Mouse (Mus musculus) cortical plate, adult 2 months (tissue): ENCODE results near the gene Glce. TPM values are rescaled to one million over a fixed set of nuclear protein-coding genes. Genes with fewer than 3 reads are reported as not detected.
A peak's percentile ranks its signal among the peaks of the same experiment; 100 is the strongest.

Source experiments
- H3K27ac ChIP-seq: fragments of 200-500 bp; 2 replicates; pipeline ENCODE4 v1.5.1; 2012; ENCODE audit warnings: low read length, control low read depth, inconsistent platforms; ENCODE audit not compliant: insufficient read depth
- H3K4me1 ChIP-seq: fragments of 200-500 bp; 2 replicates; pipeline ENCODE4 v1.6.1; 2011; ENCODE audit warnings: low read length; ENCODE audit not compliant: control insufficient read depth, insufficient read depth
- H3K4me3 ChIP-seq: fragments of 200-500 bp; 2 replicates; pipeline ENCODE4 v1.5.1; 2011; ENCODE audit warnings: mild to moderate bottlenecking, low read length, control low read depth; ENCODE audit not compliant: insufficient read depth
- CTCF ChIP-seq: fragments of 200-500 bp; IDR thresholded peaks from 2 replicates; pipeline ENCODE4 v1.5.1; 2011; ENCODE audit warnings: mild to moderate bottlenecking, control low read depth, low read length; ENCODE audit not compliant: insufficient read depth; ENCODE audit errors: extremely low read depth
- POLR2A ChIP-seq: fragments of 200-500 bp; IDR thresholded peaks from 2 replicates; pipeline ENCODE4 v1.6.1; 2011; ENCODE audit warnings: mild to moderate bottlenecking, low read length, control low read depth; ENCODE audit not compliant: insufficient read depth; ENCODE audit errors: extremely low read depth
- polyA plus RNA-seq: library from polyadenylated mRNA; depleted of rRNA; stranded (reverse); fragments of >200 nt; gene quantifications from 2 replicates; pipeline ENCODE4 v1.2.3, GENCODE M21; 2012

The Glce gene
- polyA plus RNA-seq, 1 experiment: 13.0 TPM

GRCm38 (mm10) chr9:62080028-62080760 lies 42.3 kb downstream of the Glce start:
- Histone ChIP-seq H3K4me1 (peaks cover 2% of the 10 kb centered on the region; the same call in 1 of the 2 replicates), H3K27ac (no peak overlapping the region), H3K4me3 (no peak overlapping the region)
- no peak for TF ChIP-seq POLR2A
- TF ChIP-seq CTCF: no peak

- no peak overlapping the region for H3K4me3 ChIP-seq
- TF ChIP-seq POLR2A (no peak), CTCF (no peak)
- H3K27ac ChIP-seq: no peak overlapping the region
- H3K4me1 ChIP-seq: no peaks in the 10 kb centered on the region
These were observed 60.2 kb downstream of the Glce start for GRCm38 (mm10) chr9:62062234-62062633.

DNA sequence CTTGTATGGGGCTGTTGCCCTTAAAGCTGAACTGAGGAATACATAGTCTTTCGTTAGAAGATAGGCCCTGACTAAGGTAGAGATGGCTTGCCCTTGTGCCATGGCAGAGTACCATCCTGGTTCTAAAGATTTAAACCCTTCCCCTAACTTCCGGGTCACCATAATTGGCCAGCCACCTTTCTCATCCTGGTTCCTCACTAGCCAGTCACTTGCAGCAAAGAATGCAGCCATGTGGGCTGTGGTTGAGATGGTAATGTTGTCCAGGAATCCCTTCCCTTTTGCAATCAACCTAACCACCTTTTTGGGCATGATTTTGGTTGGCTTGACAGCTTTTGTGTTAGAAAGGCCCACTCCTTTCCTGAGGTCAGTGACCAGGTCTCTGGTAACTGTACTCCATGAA lies 62.0 kb downstream of the Glce start:
- TF ChIP-seq CTCF: no peak
- no peak for TF ChIP-seq POLR2A
- Histone ChIP-seq H3K4me1 (no peaks in the 10 kb centered on the region), H3K4me3 (no peak overlapping the region), H3K27ac (no peak overlapping the region)

DNA sequence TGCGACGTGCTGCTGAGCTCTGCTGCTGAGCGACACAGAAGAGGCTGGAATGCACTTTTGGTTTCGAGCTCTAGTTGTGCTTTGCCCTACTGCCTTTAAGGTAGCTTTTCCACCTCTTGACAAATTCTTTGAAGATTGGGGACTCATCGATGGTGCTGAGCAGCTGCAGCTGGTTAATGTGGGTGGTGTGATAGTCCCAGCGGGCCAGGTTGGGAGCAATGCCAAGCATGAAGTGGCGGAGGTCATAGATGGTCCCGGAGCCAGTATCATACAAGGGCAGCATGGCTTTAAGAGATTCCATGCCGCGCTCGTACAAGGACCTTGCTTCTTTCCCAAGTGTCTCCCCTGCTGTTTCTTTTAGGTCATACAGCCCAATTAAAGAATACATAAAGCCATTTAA lies 62.5 kb downstream of the Glce start:
- Histone ChIP-seq H3K27ac (no peak overlapping the region), H3K4me1 (no peaks in the 10 kb centered on the region), H3K4me3 (no peak overlapping the region)
- TF ChIP-seq CTCF (no peak), POLR2A (no peak)

DNA sequence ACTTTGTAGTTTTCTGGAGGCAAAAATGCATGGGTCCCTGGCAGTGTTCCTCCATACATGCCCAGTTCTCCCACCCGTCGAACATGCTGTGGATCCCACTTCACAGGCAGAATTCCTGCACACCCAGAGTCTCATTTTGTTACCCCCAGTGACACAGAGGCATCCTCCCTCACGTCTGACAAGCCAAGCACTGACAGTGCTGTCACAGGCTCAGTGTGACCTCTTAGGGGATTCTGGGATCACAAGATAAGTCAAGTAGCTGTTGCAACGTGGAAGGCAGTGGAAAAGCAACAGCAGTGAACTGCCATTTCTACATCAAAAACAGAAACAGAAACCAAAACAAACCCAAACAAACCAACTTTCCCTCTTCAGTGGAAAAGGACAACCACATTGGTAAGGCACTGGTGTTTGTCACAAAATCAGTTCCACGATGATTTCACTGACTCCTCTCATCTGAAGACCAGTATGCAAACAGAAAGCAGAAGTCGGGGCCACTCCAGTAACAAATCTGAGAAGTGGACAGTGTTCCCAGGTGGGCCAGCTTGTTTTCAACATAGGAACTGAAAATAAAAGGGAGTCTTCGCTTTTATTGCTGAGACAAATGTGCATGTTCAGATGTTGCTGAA lies 64.5 kb downstream of the Glce start:
- Histone ChIP-seq H3K4me3 (no peak overlapping the region), H3K27ac (no peak overlapping the region), H3K4me1 (no peaks in the 10 kb centered on the region)
- TF ChIP-seq POLR2A (no peak), CTCF (no peak)

GRCm38 (mm10) chr9:62056206-62056605 lies 66.2 kb downstream of the Glce start:
- Histone ChIP-seq H3K4me3 (no peak overlapping the region), H3K4me1 (no peaks in the 10 kb centered on the region), H3K27ac (no peak overlapping the region)
- no peak for TF ChIP-seq CTCF
- no peak for TF ChIP-seq POLR2A

DNA sequence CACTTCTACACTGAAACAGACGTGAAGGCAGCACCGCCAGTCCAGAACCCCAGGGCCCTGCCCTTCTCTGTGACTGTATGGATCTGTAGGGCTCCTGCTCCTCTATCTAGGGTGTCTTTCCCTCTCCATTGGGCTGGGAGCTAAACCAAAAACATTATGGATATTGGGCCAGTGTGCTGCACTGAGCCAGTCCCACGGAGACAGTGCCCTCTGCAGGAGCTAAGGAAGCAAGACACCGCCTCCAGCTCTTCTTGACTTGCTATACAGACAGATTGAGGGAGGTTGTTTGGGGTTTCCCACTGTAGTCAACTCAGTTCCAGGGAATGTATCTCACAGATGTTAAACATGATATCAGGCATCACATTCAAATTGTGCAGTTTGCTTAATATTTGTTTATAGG lies 71.7 kb downstream of the Glce start:
- Histone ChIP-seq H3K4me1 (no peaks in the 10 kb centered on the region), H3K27ac (no peak overlapping the region), H3K4me3 (no peak overlapping the region)
- TF ChIP-seq POLR2A (no peak), CTCF (peak; percentile 63)

DNA sequence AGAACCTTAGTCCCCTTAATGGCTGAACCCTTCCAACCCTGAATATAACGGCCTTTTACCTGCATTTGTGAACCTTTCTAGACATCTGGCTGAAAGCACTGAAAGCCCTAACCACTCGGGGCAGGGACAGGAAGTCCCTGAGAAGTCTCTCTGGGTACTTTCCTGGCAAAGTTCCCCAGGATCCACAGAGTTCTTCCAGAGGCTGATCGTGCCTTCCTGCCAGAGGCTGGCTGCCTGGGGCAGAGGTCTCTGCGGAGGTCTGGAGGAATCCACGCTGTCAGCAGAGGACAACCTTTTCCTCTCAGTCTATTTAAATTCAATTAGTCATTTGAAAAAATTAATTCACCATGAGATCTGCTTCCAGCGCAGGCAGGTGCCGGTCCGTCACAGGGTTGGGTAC lies 73.3 kb downstream of the Glce start:
- TF ChIP-seq CTCF: no peak
- TF ChIP-seq POLR2A: no peak
- Histone ChIP-seq H3K27ac (no peak overlapping the region), H3K4me3 (no peak overlapping the region), H3K4me1 (no peaks in the 10 kb centered on the region)

GRCm38 (mm10) chr9:62042167-62042566 lies 80.3 kb downstream of the Glce start:
- H3K27ac ChIP-seq: no peak overlapping the region
- no peak overlapping the region for H3K4me3 ChIP-seq
- H3K4me1 ChIP-seq: no peaks in the 10 kb centered on the region
- TF ChIP-seq CTCF: no peak
- TF ChIP-seq POLR2A: no peak

DNA sequence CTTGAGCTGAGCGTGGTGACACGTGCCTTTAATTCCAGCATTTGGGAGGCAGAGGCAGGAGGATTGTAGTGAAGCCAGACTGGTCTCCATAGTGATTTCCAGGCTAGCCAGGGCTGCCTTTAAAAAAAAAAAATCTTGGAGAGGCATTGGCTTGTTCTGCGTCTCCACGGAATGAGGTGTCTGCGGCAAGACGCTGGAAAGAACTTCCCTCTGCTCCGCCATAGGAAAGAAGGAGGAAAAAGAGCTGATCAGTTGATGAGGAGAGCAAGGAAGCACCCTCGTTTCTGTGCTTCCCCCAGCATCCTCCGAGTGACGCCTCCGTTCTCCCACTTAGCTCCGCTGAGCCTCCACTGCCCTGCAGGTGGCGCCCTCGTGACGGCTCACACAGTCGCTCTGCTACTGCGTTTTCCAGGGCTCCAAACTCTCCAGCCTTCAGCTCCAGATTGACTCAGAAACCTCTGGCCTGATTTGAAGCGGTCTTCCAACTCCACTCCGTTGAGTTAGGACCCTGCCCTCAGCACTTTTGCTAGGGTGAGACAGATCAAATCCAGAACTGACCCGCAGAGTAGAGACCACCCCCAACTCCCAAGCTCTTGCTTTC lies 82.3 kb downstream of the Glce start:
- Histone ChIP-seq H3K4me3 (peak overlapping the region; percentile 20), H3K27ac (no peak overlapping the region), H3K4me1 (peaks cover 2% of the 10 kb centered on the region)
- TF ChIP-seq CTCF (peak; percentile 92), POLR2A (no peak)
